Mouse (Mus musculus) gastrocnemius, postnatal 14 days (tissue): ENCODE data around the gene Sgsm2. TPM values are rescaled to one million over a fixed set of nuclear protein-coding genes. Genes with fewer than 3 reads are reported as not detected.
A peak's percentile ranks its signal among the peaks of the same experiment; 100 is the strongest.

Experiments used
- DNase-seq: peaks from one replicate; pipeline ENCODE4 v3.0.0; 2021; ENCODE audit warnings: mixed read lengths
- intact Hi-C: fragments of 180-260 bp; cut with DNase I; formaldehyde crosslinking; loops from one replicate; pipeline ENCODE4 v1.15.1; 2025; ENCODE audit warnings: low total_unique reads
- total RNA-seq, 2 experiments: library from RNA; stranded (reverse); gene quantifications; 2 replicates each; pipeline ENCODE4 v1.2.3; 2021

The Sgsm2 gene
- total RNA-seq, 2 experiments from 2014 or later, result 2.7 to 3.7 TPM

DNA sequence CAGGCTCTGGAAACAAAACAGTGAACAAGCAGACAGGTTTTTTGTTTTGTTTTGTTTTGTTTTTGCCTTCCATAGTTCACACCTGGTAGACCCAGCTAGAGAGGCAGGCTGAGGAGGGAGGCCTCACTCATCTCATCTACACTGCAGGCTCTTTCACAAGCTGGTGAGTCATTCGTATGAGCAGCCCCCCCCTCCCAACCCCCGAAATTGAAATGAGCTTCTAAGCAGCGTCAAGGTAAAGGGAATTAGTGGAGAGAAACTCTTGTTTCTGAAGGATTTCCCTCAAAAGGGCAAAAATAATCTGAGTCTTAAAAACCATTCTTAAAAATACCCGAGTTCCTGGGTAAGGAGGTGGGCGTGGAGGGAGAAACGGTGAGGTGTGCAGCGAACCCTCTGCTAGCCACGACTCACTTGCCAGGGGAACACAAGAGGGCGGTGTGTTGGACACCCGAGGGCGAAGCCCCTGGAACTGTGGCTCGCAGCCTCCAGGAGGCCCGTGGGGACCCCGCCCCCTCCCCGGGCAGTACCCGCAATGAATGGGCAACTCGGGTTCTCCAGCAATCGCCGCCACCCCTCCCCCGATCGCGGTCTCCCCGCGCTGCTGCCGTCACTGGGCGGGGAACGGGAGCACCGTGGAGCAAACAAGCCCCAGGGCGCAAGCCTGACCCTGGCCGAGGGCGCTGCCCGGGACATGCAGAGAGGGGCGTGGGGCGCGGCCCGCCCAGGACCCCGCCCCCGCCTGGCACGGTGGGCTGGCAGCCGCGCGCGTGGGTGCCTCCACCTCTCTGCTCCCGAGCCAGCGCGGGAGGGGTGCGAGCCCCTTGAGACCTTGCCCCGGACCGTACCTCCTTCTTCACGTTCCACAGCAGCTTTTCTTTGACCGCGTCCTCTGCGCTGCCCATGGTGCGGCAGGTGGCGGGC lies 620 bp downstream of the Sgsm2 start:
- intact Hi-C loops, result no loop called here
- DNase-seq, result peak; percentile 62

- intact Hi-C loops, result no loop called here
- no peak for DNase-seq
Measured at GRCm38 (mm10) chr11:74894619-74895018, 2.2 kb downstream of the Sgsm2 start.

- intact Hi-C loops, result no loop called here
- no peak for DNase-seq
Measured at GRCm38 (mm10) chr11:74883098-74883497, 13.8 kb downstream of the Sgsm2 start.

GRCm38 (mm10) chr11:74881979-74882378 lies 14.9 kb downstream of the Sgsm2 start:
- no peak for DNase-seq
- intact Hi-C loops, result no loop called here

- intact Hi-C loops, result no loop called here
- DNase-seq, result no peak
Measured at GRCm38 (mm10) chr11:74880999-74881398, 15.9 kb downstream of the Sgsm2 start.

DNA sequence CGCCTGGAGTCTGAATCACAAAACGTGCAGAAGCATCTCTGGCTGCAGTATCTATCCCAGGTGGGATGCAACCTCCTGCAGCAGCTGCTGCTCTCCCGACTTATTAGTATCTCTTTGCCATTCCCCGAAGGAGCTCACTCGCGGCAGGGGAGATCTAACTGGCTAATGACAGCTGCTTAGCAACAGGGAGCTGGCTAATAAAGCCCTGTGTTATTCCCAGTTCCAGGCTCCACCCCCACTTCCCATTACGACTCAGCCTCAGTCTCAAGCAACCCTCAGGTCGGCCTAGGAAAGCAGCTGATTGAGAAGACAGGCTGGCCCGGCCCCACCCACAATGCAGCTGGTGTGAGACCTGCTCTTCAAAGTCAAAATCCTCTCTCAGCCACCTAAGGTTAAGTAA lies 20.1 kb downstream of the Sgsm2 start:
- DNase-seq, result peak; percentile 60
- intact Hi-C loops, result no loop called here

GRCm38 (mm10) chr11:74874630-74875029 lies 22.2 kb downstream of the Sgsm2 start:
- no peak for DNase-seq
- intact Hi-C loops, result no loop called here

GRCm38 (mm10) chr11:74870991-74871622 lies 25.8 kb downstream of the Sgsm2 start:
- DNase-seq, result no peak
- intact Hi-C loops, result no loop called here

DNA sequence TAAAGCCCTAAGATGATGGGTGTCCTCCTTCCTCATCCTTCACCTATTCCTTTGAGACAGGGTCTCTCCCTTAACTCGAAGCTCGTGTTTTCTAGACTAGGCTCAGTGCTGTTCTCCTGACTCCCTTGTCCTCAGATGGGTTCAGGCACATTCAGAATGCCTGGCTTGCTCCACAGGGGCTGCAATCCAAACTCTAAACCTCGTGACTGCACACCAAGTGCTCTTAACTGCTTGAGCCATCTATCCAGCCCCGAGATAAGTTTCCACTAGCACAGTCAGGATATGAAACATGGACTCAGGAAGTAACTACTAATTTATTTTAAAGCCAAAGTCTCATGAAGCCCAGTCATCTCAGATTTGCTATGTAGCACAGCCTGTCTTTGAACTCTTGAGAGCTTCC lies 26.3 kb downstream of the Sgsm2 start:
- intact Hi-C loops, result no loop called here

GRCm38 (mm10) chr11:74869603-74870002 lies 27.3 kb downstream of the Sgsm2 start:
- intact Hi-C loops, result no loop called here
- no peak for DNase-seq

More for the DNA sequence above, 26.3 kb downstream of the Sgsm2 start:
- DNase-seq, result peak; percentile 51

DNA sequence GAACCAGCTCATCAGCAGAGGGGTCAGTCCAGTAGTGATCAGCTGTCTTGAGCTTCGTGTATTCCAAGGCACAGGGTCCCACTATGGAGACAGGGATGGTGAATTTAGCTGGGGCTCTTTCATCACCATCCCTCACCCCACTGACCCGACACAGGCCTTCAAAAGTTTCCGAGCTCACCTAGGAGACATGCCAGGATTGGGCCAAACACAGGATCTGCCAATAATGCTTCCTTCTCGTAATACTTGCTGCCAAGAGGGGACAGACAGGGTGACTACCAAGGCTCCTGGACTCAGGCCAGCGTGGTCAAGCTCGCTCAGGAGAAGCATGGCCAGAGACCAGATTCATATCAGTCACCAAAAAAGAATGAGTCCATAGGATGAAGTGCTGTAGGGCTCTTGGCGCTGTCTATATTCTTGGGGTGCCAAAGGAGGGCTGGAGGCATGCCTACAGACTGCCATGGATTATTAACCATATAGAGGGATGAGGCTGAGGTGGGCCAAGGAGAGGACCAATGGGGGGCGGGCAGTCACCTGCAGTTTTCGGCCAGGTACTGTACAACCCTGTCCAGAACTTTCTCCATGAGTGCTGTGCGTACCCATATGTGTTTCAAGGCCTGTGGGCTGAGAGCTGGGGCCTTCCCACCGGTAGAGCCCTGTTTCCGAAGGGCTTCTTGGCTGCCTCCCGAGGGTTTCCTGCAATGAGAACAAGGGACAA lies 28.7 kb downstream of the Sgsm2 start:
- no peak for DNase-seq
- intact Hi-C loops, result no loop called here

DNA sequence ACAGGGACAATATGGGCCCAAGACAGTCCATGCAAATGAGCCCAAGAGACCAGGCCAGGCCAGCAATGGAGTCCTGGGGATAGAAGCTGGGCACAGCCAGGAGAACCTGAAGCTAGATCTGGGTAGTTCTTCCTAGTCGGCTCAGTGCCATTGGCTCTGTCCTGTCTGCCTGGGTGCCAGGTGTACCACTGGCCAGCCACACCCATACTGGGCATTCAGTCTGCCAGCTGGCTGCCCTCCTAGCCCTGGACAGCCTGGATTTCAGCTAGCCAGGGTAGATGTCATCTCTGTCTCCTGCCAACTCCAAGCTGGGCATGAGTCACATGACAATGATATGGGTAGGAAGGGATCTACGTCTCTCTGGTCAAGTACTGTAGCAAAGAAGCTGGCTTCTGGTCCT lies 29.7 kb downstream of the Sgsm2 start:
- DNase-seq, result peak; percentile 88
- intact Hi-C loops, result no loop called here

GRCm38 (mm10) chr11:74866640-74867039 lies 30.2 kb downstream of the Sgsm2 start:
- peak; percentile 94 for DNase-seq
- intact Hi-C loops, result no loop called here

DNA sequence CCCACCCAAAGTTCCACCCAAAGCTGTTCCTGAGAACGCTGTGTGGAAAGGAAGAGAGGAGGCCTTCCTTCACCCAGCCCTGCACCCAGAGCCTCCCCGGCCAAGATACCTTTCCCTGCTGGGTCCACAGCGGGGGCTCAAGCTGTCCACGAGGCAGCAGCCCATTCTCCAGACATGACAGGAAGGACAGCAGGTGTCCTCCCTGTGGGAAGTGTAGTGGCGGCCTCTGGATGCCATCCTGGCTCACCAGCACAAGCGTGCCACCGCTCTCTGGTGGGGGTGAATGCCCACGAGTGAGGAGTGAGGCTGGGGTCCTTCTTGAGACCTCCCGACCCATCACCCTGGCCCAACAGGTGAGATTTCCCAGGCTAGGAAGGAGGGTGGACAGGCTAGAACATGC lies 31.6 kb downstream of the Sgsm2 start:
- intact Hi-C loops, result no loop called here
- DNase-seq, result no peak

GRCm38 (mm10) chr11:74864421-74864820 lies 32.4 kb downstream of the Sgsm2 start:
- intact Hi-C loops, result no loop called here
- DNase-seq, result no peak

DNA sequence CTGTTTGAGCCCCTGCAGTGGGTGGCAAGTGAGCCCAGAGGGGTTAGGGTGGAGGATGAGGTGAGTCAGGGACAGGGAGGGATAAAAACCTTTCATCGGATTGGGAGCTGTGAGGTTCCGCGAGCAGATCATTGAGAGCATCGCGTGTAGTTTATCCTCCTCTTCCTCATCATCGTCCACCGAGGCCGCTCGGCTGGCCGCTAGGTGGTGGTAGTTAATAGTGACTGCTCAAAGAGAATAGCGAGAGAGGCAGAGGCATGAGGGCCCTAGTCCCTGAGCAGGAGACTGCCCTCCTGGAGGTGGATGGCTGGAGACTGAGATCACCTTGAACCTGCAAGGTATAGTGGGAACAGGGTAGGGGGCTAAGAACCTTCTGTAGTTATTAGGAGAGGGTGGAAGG lies 33.4 kb downstream of the Sgsm2 start:
- intact Hi-C loops, result no loop called here
- no peak for DNase-seq

GRCm38 (mm10) chr11:74862129-74862528 lies 34.7 kb downstream of the Sgsm2 start:
- intact Hi-C loops, result no loop called here

DNA sequence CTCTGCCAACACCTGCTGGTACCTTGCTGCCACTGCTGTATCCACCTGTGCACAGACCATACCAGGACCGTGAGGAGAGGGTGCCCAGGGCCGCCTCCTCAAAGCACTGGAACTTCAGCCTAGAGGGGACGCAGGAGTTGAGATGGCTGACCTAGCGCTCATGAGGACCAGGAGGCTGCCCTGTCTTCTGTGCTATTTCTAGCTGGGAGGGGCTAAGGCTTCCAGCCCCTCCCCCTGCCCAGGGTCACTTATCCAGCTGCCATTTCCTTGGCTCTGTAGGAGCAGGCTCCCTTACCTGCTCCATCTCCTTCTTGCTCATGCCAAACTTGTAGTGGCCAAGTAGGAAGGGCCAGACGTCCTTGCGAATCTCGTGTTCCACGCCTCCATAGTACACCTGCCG lies 39.1 kb downstream of the Sgsm2 start:
- intact Hi-C loops, result no loop called here

More at GRCm38 (mm10) chr11:74862129-74862528, 34.7 kb downstream of the Sgsm2 start:
- DNase-seq, result no peak

DNA sequence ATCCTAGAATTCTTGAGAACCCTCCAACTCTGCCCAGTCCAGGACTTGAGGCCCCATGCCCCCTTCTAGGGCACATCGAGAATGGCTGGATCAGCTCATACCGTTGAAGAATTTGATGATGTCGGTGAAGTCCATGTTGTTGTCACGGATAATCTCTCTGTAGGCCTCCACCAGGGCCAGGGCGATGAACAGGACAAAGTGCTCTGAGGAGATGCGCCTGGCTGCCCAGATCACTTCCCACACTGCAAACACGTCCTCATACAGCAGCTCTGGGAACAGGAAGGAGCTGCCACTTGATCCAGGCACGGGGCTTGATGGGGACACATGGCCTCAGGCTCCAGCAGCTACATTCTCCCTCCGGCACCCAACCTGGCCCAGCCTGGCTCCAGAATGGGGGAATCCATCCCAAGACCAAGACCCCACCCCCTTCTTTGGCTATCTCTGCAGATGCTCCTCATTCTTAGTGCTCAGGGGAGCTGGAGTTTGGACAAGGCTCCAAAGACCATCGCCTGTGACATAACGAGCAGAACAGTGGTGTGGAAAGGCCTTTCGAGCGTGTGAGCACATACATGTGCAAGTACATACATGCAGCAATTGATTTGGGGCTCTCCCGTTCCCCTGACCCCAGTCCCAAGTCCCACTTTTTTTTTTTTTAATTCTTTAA lies 45.7 kb downstream of the Sgsm2 start:
- intact Hi-C loops, result no loop called here
- no peak for DNase-seq

More for the DNA sequence above, 39.1 kb downstream of the Sgsm2 start:
- no peak for DNase-seq
